Mouse (Mus musculus) adrenal gland, postnatal 36 days (tissue): ENCODE measurements at regions not wholly inside any gene's neighbourhood (a gene's known extent, or its start where the extent isn't known, plus 50 kb on each side); places are given as distances from the start of the nearest gene placed in this dataset.
"Not testable (repeated sequence)": the region's sequence is repeated elsewhere in the genome, so short reads cannot be mapped to it uniquely, and the experiment has no call there.

Experiments
- DNase-seq, 2 experiments: peaks; one replicate each; pipeline ENCODE4 v3.0.0; 2021; ENCODE audit warnings: mixed read lengths in 1 of 2

- no peak for DNase-seq
These were observed 210.3 kb downstream of the Trim29 start for GRCm38 (mm10) chr9:43520931-43521330.

- DNase-seq: no peak
These were observed 214.4 kb downstream of the Trim29 start for GRCm38 (mm10) chr9:43524947-43525565.

GRCm38 (mm10) chr9:43532187-43532586 is 211.6 kb upstream of the Nectin1 start:
- no peak for DNase-seq

GRCm38 (mm10) chr9:43535967-43536366 is 207.8 kb upstream of the Nectin1 start:
- no peak for DNase-seq

- no peak for DNase-seq
These were observed 206.7 kb upstream of the Nectin1 start for GRCm38 (mm10) chr9:43537121-43537520.

GRCm38 (mm10) chr9:43540131-43540530 is 203.7 kb upstream of the Nectin1 start:
- DNase-seq: no peak

- DNase-seq: peak in 1 of 2 experiments; percentile 48
These were observed 202.6 kb upstream of the Nectin1 start for GRCm38 (mm10) chr9:43541234-43541633.

- DNase-seq: no peak
These were observed 201.6 kb upstream of the Nectin1 start for GRCm38 (mm10) chr9:43542077-43542654.

- peak; percentile 25 to 37 for DNase-seq
These were observed 198.7 kb upstream of the Nectin1 start for GRCm38 (mm10) chr9:43545081-43545565.

- DNase-seq: no peak
These were observed 194.9 kb upstream of the Nectin1 start for GRCm38 (mm10) chr9:43548883-43549282.

- DNase-seq: no peak
These were observed 194.5 kb upstream of the Nectin1 start for GRCm38 (mm10) chr9:43549293-43549692.

GRCm38 (mm10) chr9:43552758-43553157 is 191.0 kb upstream of the Nectin1 start:
- not testable (repeated sequence) for DNase-seq

- DNase-seq: no peak
These were observed 181.8 kb upstream of the Nectin1 start for GRCm38 (mm10) chr9:43562016-43562415.

- no peak for DNase-seq
These were observed 179.4 kb upstream of the Nectin1 start for GRCm38 (mm10) chr9:43564239-43564906.

- no peak for DNase-seq
These were observed 174.9 kb upstream of the Nectin1 start for GRCm38 (mm10) chr9:43568851-43569250.

- DNase-seq: no peak
These were observed 172.7 kb upstream of the Nectin1 start for GRCm38 (mm10) chr9:43571086-43571485.

- no peak for DNase-seq
These were observed 168.1 kb upstream of the Nectin1 start for GRCm38 (mm10) chr9:43575659-43576058.

- DNase-seq: no peak
These were observed 163.1 kb upstream of the Nectin1 start for GRCm38 (mm10) chr9:43580653-43581052.

- no peak for DNase-seq
These were observed 158.2 kb upstream of the Nectin1 start for GRCm38 (mm10) chr9:43585616-43586015.

GRCm38 (mm10) chr9:43593236-43593635 is 150.5 kb upstream of the Nectin1 start:
- DNase-seq: no peak

- no peak for DNase-seq
These were observed 149.0 kb upstream of the Nectin1 start for GRCm38 (mm10) chr9:43594814-43595213.

GRCm38 (mm10) chr9:43595461-43595860 is 148.3 kb upstream of the Nectin1 start:
- no peak for DNase-seq

GRCm38 (mm10) chr9:43600396-43600795 is 143.4 kb upstream of the Nectin1 start:
- no peak for DNase-seq
